Mouse (Mus musculus) ES-E14 (cell line): ENCODE data around the gene Gm48552. TPM values are rescaled to one million over a fixed set of nuclear protein-coding genes. Genes with fewer than 3 reads are reported as not detected.

Experiments used
- DNase-seq: peaks from one replicate; pipeline ENCODE4 v3.0.0-alpha.2; 2013; ENCODE audit warnings: low read depth, low spot score
- H3K27ac ChIP-seq: 2 replicates; pipeline ENCODE4 v1.5.1; 2012; ENCODE audit warnings: low read depth, mild to moderate bottlenecking, low read length, moderate library complexity, mixed read lengths; ENCODE audit not compliant: poor library complexity, insufficient read depth, severe bottlenecking
- H3K36me3 ChIP-seq: 2 replicates; pipeline ENCODE4 v1.6.1; 2012; ENCODE audit warnings: mild to moderate bottlenecking, low read length, moderate library complexity, mixed read lengths; ENCODE audit not compliant: control insufficient read depth, poor library complexity, insufficient read depth, severe bottlenecking
- H3K4me1 ChIP-seq, 2 experiments: fragments of 150-350 bp in 1 of 2; sonication (generic) in 1 of 2; 2 replicates each; pipeline ENCODE4 v1.6.1; 2012; ENCODE audit warnings: low read length in 2 of 2, mild to moderate bottlenecking in 1 of 2, mixed read lengths in 1 of 2; ENCODE audit not compliant: control insufficient read depth in 2 of 2, insufficient read depth in 2 of 2, poor library complexity in 1 of 2
- H3K4me3 ChIP-seq, 2 experiments: fragments of 150-350 bp in 1 of 2; sonication (generic) in 1 of 2; 2 replicates each; pipeline ENCODE4 v1.5.1; 2012; ENCODE audit warnings: low read length in 2 of 2, low read depth in 1 of 2, mild to moderate bottlenecking in 1 of 2, mixed read lengths in 1 of 2; ENCODE audit not compliant: insufficient read depth in 1 of 2, poor library complexity in 1 of 2, severe bottlenecking in 1 of 2
- H3K9ac ChIP-seq: 2 replicates; pipeline ENCODE4 v1.6.1; 2012; ENCODE audit warnings: low read depth, mild to moderate bottlenecking, low read length, mixed read lengths; ENCODE audit not compliant: poor library complexity, insufficient read depth, severe bottlenecking
- H3K9me3 ChIP-seq: fragments of 150-350 bp; sonication (generic); 2 replicates; pipeline ENCODE4 v1.6.1; 2012; ENCODE audit warnings: low read depth, mild to moderate bottlenecking, low read length; ENCODE audit not compliant: control insufficient read depth, insufficient read depth
- CHD2 ChIP-seq: IDR thresholded peaks from 2 replicates; pipeline ENCODE4 v1.6.1; 2014; ENCODE audit warnings: mild to moderate bottlenecking, low read depth, low read length, inconsistent platforms
- HCFC1 ChIP-seq: IDR thresholded peaks from 2 replicates; pipeline ENCODE4 v1.6.1; 2012; ENCODE audit warnings: low read length, inconsistent platforms, borderline replicate concordance; ENCODE audit not compliant: insufficient read depth
- MAFK ChIP-seq: IDR thresholded peaks from 2 replicates; pipeline ENCODE4 v1.6.1; 2014; ENCODE audit warnings: mild to moderate bottlenecking, low read depth, low read length, inconsistent platforms; ENCODE audit not compliant: insufficient read depth
- ZC3H11A ChIP-seq: IDR thresholded peaks from 2 replicates; pipeline ENCODE4 v1.6.1; 2012; ENCODE audit warnings: low read depth, mild to moderate bottlenecking, inconsistent platforms, low read length, borderline replicate concordance
- ZNF384 ChIP-seq: IDR thresholded peaks from 2 replicates; pipeline ENCODE4 v1.6.1; 2012; ENCODE audit warnings: low read depth, low read length, inconsistent platforms
- in situ Hi-C, 2 experiments: fragments of 600-800 bp; cut with MboI; formaldehyde crosslinking; loops; one replicate each; pipeline ENCODE4 v1.15.1; 2025; ENCODE audit warnings: low sequenced_read_pairs in 2 of 2, inconsistent platforms in 1 of 2; ENCODE audit not compliant: unreplicated experiment in 2 of 2
- total RNA-seq: library from RNA; depleted of rRNA; stranded (reverse); fragments of 300-350 nt; gene quantifications from 2 replicates; pipeline ENCODE4 v1.2.3, GENCODE M21; 2012

Gm48552 gene
- total RNA-seq, 1 experiment = 2.5 TPM

- TF ChIP-seq HCFC1 (no peak), ZNF384 (no peak), MAFK (no peak), ZC3H11A (no peak), CHD2 (no peak)
- no peak overlapping the region for H3K27ac ChIP-seq
- no peak overlapping the region for H3K9ac ChIP-seq
- no peak for DNase-seq
- H3K4me3 ChIP-seq = no peak overlapping the region; a peak in 1 of 4 replicates
- no peaks in the 10 kb centered on the region for H3K36me3 ChIP-seq
- H3K4me1 ChIP-seq = peaks cover 4 to 29% of the 10 kb centered on the region in 2 experiments; a peak in 3 of 4 replicates
- in situ Hi-C loops = no loop called here
- no peaks in the 10 kb centered on the region for H3K9me3 ChIP-seq
Observed at GRCm38 (mm10) chr10:81425236-81425850, 36.5 kb downstream of the Gm48552 start.

- DNase-seq = no peak
- no peaks in the 10 kb centered on the region for H3K9me3 ChIP-seq
- peaks cover 4 to 26% of the 10 kb centered on the region in 2 experiments; a peak in 3 of 4 replicates for H3K4me1 ChIP-seq
- H3K9ac ChIP-seq = peak overlapping the region; percentile 58; the same call in 1 of the 2 replicates
- H3K27ac ChIP-seq = no peak overlapping the region
- in situ Hi-C loops = no loop called here
- no peaks in the 10 kb centered on the region for H3K36me3 ChIP-seq
- H3K4me3 ChIP-seq = peak overlapping the region; percentile 70 to 73
- no peak for TF ChIP-seq ZC3H11A
- TF ChIP-seq HCFC1 = no peak
- TF ChIP-seq CHD2 = no peak
- no peak for TF ChIP-seq ZNF384
Observed at GRCm38 (mm10) chr10:81426081-81426671, 37.4 kb downstream of the Gm48552 start.

- no peak for DNase-seq
- peaks cover 4 to 29% of the 10 kb centered on the region in 2 experiments; a peak in 3 of 4 replicates for H3K4me1 ChIP-seq
- peak overlapping the region; percentile 58; the same call in 1 of the 2 replicates for H3K9ac ChIP-seq
- TF ChIP-seq MAFK (no peak), ZNF384 (no peak), CHD2 (no peak), HCFC1 (no peak), ZC3H11A (no peak)
- no peaks in the 10 kb centered on the region for H3K36me3 ChIP-seq
- no peak overlapping the region for H3K27ac ChIP-seq
- in situ Hi-C loops = no loop called here
- H3K9me3 ChIP-seq = no peaks in the 10 kb centered on the region
- H3K4me3 ChIP-seq = peak overlapping the region; percentile 70 to 73
Observed at GRCm38 (mm10) chr10:81426897-81427296, 38.1 kb downstream of the Gm48552 start.

- H3K9ac ChIP-seq = 0 out of 2 replicates have a peak overlapping the region, but pooled peaks have one; percentile 58
- no peak for DNase-seq
- no peak overlapping the region for H3K27ac ChIP-seq
- no peak for TF ChIP-seq ZNF384
- no peak for TF ChIP-seq HCFC1
- no peak for TF ChIP-seq CHD2
- no peak for TF ChIP-seq ZC3H11A
- TF ChIP-seq MAFK = no peak
- in situ Hi-C loops = no loop called here
- H3K9me3 ChIP-seq = no peaks in the 10 kb centered on the region
- peaks cover 4 to 29% of the 10 kb centered on the region in 2 experiments; a peak in 3 of 4 replicates for H3K4me1 ChIP-seq
- H3K4me3 ChIP-seq = peak overlapping the region in 1 of 2 experiments; percentile 73; a peak in 2 of 4 replicates
- H3K36me3 ChIP-seq = no peaks in the 10 kb centered on the region
Observed at GRCm38 (mm10) chr10:81427327-81427726, 38.5 kb downstream of the Gm48552 start.
